Mouse (Mus musculus): ENCODE data around the gene Cmklr1. TPM values are rescaled to one million over a fixed set of nuclear protein-coding genes. Genes with fewer than 3 reads are reported as not detected.

Cmklr1 gene
- polyA plus RNA-seq, 1 experiment from 2014 or later: 3.8 TPM

DNA sequence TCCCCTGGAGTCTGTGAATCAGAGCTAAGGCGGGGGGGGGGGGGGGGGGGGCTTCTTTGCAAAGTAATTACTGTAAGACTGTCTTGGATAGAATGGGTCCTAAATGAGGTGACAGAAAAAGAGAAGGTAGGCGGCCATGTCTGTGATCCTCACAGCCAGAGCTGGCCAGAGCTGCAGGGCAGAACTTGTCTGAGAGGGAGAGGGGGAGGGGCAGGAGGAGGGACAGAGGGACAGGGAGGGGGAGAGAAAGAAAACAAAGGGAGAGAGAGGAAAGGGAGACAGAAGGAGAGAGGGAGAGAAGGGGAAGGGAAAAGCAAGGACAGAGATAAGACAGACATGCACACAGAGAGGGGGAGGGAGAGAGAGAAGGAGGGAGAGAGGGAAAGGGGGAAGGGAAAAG lies 27.2 kb downstream of the Cmklr1 start:
- DNase-seq (ENCODE audit: low spot score): no peak

GRCm38 (mm10) chr5:113620999-113621398 lies 29.2 kb downstream of the Cmklr1 start:
- peak; percentile 43 for DNase-seq (ENCODE audit: low spot score)

- no peak for DNase-seq (ENCODE audit: low spot score)
Measured at GRCm38 (mm10) chr5:113620130-113620716, 30.0 kb downstream of the Cmklr1 start.

DNA sequence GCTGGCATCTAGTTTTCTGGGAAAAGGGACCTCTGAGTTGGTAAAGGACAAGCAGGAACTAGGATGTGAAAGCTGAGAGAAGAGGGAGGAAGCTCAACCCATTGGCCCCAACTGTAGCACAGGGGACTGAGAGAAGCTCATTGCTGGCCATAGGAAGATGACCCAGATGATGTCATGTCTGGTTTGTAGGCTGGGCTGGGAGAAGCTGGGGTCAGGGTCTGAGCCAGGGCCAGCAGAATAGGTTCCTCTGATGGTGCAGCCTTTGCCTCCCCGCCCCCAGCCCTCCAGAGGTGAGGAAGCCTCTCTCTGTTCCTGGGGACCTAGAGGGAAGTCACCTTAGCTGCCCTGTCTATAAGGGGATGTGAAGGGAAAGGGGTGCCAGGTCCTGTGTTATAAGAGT lies 31.1 kb downstream of the Cmklr1 start:
- DNase-seq (ENCODE audit: low spot score): no peak

- DNase-seq (ENCODE audit: low spot score): no peak
Measured at GRCm38 (mm10) chr5:113618716-113619115, 31.5 kb downstream of the Cmklr1 start.

DNA sequence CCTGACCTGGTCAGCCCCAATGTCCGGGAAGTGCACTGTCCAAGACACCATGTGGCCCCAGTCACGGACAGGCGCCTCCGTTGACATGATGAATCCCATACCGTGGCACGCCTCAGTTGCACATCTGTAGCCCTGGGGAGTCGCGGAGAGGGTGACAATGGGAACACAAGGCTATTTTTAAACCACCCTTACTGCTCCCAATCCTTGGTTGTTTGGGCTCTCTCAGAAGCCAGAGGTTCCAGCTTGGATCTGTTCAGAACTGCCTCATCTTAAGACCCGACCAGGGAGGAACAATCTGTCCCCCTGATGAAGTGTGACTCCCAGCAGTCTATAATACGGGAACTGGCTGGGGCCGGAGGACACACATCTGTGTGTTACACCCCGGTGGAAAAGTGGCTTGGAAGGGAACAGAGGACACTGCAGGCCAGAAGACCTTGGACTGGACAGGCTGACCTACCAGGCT lies 38.4 kb downstream of the Cmklr1 start:
- DNase-seq (ENCODE audit: low spot score): no peak

DNA sequence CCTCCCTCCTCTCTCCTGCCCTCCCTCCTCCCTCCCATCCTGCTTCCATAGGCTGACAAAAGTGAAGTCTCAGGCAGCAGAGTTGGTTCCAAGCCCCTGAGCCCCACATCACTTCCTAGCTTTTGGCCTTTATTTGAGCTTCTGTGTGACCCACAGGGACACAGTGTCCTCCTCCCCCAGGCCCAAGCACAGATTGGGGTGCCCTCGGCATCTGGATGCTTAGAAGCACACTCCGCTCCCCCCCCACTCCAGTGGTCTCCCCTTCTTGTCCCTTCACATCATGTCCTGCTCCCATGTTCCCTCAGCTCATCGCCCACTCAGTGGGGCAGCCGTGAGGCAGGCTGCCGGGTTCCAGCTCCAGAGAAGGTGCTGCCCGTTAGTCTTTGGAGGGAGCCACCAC lies 39.1 kb downstream of the Cmklr1 start:
- DNase-seq (ENCODE audit: low spot score): no peak

DNA sequence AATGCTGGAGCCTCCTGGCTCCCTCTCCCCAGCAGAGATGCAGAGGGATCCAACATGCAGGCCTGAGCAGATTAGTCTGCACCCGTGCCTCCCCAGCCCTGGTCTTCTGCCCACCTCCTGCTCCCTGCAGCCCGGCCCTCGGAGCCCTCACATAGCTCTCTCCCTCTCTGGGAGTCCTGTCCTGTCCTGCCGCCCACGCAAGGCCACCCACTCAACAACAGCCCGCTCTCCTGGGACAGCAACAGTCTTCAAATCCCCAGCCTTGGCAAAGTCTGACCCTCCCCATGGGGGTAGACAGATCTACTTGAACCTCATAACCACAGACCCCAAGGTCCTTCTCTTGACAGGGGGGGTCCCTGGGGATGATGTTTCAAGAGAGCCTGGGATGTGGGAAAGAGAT lies 39.7 kb downstream of the Cmklr1 start:
- no peak for DNase-seq (ENCODE audit: low spot score)

DNA sequence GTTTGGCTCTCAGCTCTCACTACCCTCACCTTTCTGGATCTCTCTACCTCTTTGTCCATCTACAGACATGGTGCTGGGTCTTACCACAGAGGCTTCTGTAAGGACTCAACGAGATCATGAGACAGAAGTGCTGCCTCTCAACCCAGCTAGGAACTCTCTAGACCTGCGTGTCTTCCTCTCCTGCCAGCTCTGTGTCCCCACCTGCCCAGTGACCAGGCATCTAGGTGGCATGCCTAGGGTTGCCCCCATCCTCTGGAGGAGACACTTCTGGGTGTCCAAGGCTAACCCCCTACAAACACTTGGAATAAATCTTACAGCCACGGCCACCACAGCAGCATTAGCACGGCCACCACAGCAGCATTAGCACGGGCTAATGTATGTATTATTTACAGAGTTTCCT lies 40.3 kb downstream of the Cmklr1 start:
- no peak for DNase-seq (ENCODE audit: low spot score)

DNA sequence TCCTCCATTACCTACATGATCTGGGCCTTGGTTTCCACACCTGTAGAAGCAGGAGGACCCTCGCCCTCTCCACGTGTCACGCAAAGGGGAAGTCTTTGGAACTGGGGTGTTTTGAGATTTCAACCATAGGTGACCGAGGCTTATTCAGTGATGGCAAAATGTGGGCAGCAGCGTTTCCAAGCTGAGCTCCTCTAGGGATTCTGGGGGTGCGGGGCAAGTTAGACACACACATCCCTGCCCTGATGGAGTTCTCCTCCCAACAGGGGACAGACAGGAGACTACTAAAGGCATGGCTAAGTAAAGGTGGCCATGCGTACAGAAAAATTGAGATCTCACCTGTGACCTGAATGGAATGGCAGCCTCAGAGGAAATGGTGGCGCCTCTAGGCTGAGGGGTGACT lies 41.7 kb downstream of the Cmklr1 start:
- no peak for DNase-seq (ENCODE audit: low spot score)

DNA sequence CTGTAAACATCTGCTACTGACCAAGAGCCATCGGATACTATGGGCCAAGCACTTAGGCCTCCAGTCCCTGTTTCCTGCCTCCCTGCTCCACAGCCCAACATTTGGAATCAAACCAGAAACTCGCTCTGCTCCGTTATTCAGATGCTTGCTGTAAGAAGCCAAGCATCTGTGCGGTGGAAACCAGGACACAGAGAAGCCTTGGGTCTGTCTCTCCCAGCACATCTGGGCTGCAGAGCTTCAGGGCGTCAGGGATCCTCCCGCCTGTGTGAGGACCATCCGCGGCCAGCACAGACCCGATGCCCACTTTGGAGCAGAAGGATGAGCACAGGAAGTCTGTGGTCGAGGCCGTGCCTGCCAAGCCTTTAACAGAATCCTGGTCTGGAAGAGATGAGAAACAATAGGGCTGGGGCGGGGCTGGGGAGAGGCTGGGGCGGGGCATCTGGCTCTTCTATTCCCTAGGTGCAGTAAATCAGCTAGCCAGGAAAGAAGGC lies 42.2 kb downstream of the Cmklr1 start:
- DNase-seq (ENCODE audit: low spot score): no peak

DNA sequence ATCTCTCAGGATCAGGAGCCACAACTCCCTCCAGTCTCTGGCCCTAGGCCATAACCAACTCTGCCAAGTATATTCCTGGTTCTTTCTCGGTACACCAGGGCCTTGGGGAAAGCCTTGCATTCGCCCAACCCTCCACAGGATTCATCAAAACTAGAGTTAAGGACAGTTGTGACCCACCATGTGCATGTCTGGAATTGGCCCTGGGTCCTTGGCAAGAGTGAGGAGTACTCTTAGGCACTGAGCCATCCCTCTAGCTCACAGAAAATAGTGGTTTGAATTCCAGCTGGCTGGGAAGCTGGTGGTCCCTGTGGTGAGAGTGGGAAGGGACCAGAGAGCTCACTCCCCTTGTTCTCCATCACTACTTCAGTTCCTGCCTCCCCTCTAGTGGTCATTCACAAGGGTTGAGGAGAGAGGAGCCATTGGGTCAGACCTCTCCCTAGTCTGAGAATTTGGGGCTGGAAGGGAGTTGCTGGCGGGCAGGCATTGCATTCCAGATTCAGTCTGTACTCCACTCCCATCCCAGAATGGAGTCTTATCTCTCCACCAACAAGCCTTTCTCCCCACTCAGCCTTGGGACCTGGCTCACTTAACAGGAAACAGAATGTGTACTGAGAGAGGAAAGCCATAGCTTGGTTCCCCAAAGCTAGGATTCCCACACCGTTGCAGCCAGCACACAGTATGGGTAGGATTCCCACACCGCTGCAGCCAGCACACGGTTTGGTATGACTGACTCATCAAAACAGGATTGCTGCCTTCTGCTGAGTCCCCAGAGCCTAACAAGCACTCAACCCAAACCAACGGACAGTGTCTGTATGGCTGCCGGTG lies 43.1 kb downstream of the Cmklr1 start:
- no peak for DNase-seq (ENCODE audit: low spot score)

GRCm38 (mm10) chr5:113606121-113606520 lies 44.1 kb downstream of the Cmklr1 start:
- DNase-seq (ENCODE audit: low spot score): no peak

DNA sequence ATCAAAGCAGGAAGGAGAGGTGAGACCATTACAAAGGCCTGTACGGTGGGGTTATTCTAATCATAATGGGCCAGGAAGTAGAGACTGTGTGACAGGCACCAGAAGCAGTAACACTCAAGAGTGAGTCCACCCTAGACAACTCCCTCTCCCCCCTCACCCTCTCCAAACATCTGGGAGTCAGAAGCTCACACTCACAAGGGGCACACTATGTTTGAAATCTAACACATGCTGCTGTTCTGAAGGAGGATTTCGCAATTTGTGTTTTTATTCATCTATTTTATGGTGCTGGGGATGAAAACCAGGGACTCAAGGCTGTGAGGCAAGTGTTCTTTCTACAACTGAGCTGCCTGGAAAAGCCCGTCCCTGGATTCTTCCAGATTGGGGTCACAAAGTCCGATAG lies 45.5 kb downstream of the Cmklr1 start:
- no peak for DNase-seq (ENCODE audit: low spot score)

GRCm38 (mm10) chr5:113603471-113603870 lies 46.8 kb downstream of the Cmklr1 start:
- no peak for DNase-seq (ENCODE audit: low spot score)

- no peak for DNase-seq (ENCODE audit: low spot score)
Measured at GRCm38 (mm10) chr5:113600803-113601202, 49.4 kb downstream of the Cmklr1 start.

DNA sequence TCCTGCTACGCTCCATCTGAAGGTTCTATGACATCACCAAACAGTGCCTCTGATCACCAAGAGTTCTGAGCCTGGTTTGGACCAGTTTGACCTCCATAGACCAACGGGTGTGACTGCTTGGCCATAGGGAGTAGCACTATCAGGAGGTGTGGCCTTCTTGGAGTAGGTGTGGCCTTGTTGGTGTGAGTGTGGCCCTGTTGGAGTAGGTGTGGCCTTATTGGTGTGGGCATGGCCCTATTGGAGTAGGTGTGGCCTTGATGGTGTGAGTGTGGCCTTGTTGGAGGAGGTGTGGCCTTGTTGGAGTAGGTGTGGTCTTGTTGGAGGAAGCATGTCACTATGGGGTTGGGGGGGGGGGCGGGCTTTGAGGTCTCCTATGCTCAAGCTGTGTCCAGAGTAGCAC lies 50.0 kb downstream of the Cmklr1 start:
- no peak for DNase-seq (ENCODE audit: low spot score)

DNA sequence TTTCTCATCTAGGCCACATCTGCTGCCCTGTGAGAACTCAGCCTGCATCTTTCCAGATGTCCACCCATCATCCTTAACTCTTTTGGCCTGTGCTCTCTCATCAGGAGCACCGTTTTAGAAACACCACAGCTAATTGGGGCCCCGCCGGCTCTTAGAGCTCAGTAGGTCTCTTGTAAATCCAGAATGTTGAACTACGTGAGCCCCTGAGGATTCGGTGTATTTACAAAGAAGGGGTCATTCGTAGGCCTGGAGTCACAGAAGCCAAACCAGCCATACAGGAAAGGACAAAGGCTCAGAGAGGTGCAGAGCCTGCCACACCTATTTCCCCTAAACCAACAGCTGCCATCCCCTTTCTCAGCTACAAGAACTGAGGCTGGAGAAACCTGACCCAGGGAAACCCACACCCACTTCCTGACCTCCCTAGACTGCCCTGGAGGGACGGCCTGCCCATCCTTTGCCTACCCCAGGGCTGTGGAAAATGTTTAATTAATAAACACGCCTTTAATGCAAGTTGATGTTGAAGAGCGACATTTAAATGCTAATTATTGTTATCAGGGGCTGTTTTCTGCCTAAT lies 53.4 kb downstream of the Cmklr1 start:
- DNase-seq (ENCODE audit: low spot score): no peak

- DNase-seq (ENCODE audit: low spot score): no peak
Measured at GRCm38 (mm10) chr5:113596252-113596651, 54.0 kb downstream of the Cmklr1 start.

- DNase-seq (ENCODE audit: low spot score): no peak
Measured at GRCm38 (mm10) chr5:113593911-113594705, 56.1 kb downstream of the Cmklr1 start.

GRCm38 (mm10) chr5:113591751-113592230 lies 58.4 kb downstream of the Cmklr1 start:
- DNase-seq (ENCODE audit: low spot score): no peak
